Mouse (Mus musculus) neutrophil, adult 65 days (primary cell): ENCODE data around the gene Aifm2. TPM values are rescaled to one million over a fixed set of nuclear protein-coding genes. Genes with fewer than 3 reads are reported as not detected.

Experiments used
- total RNA-seq: library from RNA; stranded (reverse); gene quantifications from 2 replicates; pipeline ENCODE4 v1.2.4, GENCODE M21; 2023

Aifm2 gene
- 12.9 and 19.9 TPM in 2 replicates for total RNA-seq

GRCm38 (mm10) chr10:61714771-61715461 is at the start of gene Aifm2:
Gene Aifm2 (plus strand): TSS chr10:61715263.

GRCm38 (mm10) chr10:61680015-61680913 is 34.8 kb upstream of the Aifm2 start, which contains the start of gene Sar1a:
Gene Sar1a (plus strand): TSS chr10:61680299.

GRCm38 (mm10) chr10:61694870-61695670 is 20.0 kb upstream of the Aifm2 start, which contains the start of gene Tysnd1:
Gene Tysnd1 (plus strand): TSS chr10:61695514.

GRCm38 (mm10) chr10:61783621-61784251 is 68.7 kb downstream of the Aifm2 start, which contains the start of gene H2afy2:
Gene H2afy2 (minus strand): TSS chr10:61784147.

Other genes with a start within 250 kb of the Aifm2 start
- gene Lrrc20, start 239.5 kb upstream of the Aifm2 start, total RNA-seq = 4.9 TPM in 2 replicates
- gene Npffr1, start 119.8 kb upstream of the Aifm2 start, total RNA-seq = not detected in 2 replicates
- gene Ppa1, start 66.7 kb upstream of the Aifm2 start, total RNA-seq = 9.7 and 12.0 TPM in 2 replicates
- gene Sar1a, start 35.0 kb upstream of the Aifm2 start, total RNA-seq = 153 and 167 TPM in 2 replicates
- gene Tysnd1, start 19.7 kb upstream of the Aifm2 start, total RNA-seq = 11.8 and 15.6 TPM in 2 replicates
- gene H2afy2, start 68.9 kb downstream of the Aifm2 start, total RNA-seq = 0.98 and 1.4 TPM in 2 replicates